Mouse (Mus musculus): Measurements from ENCODE around the gene Stard3nl.

Stard3nl gene

DNA sequence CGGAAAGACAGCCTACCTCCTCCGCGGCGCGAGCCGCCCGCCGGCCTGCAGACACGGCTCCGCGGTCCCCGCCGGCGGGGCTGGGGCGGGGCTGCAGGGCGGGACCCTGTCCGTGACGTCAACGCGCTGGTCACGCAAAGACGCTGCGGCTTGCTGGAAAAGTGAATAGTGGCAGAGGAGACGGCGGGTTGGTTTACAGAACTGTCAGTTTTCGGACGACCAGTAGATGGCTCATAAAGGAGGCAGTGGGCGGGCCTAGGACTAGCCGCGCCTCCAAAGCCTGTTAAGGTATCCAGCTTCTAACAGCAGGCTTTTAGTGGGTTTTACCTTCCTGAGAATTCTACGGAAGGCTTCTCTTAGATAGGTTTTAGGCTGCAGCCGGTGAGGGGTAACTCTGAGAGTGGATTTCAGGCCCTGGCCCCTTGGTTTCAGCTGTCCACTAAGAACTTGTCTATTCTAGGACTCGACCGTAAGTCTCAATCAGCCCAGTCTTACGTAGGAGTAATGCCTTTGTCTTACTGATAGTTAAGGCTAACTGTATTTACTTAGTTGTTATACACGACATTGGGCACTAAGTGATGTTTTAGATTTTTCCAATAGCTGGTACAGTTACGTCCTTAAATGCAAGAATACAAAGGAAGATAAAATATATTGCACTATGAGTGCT is at the start of gene Stard3nl:
Gene Stard3nl, minus strand, starts transcription at position 108 of the 667 bp plus-strand sequence.
- peak; percentile 98 for DNase-seq

DNA sequence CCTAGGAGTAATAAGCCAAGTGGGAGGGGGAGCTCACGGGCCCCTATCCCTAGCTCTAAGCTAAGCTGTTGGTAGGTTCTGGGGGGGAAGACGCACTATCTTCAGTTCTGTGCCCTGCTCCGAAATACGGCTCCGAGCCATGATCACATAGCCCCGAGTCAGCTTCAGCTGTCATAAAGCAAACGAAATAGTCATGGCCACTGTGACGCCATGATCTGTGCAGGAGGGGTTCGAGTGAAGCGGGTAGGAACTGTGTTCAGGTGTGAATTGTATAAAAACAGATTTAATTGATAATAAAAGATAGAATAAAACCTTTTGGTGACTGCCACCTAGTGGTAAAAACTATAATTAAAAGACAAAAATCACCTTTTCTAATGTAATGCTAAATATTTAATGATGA is 42.4 kb upstream of the Stard3nl start:
- peak; percentile 46 for DNase-seq

DNA sequence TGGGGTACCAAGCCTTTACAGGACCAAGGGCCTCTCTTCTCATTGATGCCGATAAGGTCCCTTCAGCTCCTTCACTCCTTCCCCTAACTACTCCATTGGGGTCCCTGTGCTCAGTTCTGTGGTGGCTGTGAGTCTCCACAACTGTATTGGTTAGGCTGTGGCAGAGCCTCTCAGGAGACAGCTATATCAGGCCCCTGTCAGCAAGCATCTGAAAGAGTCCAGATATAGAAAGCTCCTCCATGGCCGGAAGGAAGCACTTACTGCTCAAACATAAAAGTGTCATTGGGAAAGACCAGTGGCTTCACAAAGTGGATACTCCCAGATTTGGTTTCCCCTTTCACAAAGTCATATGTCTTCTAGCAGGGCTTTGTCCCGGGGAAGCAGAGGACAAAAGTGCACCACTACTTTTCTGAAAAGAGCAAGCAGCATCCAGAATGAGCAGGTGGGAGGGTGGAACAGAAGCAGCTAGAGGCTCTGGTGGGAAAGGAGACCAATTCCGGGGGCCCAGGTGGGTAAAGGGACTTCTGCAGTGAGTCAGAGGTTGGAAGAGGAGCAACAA is 34.3 kb upstream of the Stard3nl start:
- no peak for DNase-seq

DNA sequence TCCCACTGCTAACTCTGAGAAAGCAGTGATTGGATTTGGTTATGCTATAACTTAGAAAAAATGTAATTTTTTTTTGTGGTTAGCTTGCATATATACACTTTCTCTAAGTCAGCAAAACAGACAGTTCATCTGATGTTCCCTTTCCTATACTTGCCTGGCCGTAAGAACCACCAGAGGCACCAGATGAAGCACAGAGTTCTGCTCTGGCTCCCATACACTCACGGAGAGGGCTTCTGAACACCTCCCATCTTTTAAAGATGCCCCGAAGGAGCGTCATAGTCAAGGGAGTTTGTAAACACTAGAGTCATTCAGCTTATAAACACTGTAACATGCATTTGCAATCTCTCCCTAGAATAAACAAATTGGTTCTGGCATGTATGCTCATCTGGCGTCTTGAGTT is 32.5 kb upstream of the Stard3nl start:
- DNase-seq, result no peak

DNA sequence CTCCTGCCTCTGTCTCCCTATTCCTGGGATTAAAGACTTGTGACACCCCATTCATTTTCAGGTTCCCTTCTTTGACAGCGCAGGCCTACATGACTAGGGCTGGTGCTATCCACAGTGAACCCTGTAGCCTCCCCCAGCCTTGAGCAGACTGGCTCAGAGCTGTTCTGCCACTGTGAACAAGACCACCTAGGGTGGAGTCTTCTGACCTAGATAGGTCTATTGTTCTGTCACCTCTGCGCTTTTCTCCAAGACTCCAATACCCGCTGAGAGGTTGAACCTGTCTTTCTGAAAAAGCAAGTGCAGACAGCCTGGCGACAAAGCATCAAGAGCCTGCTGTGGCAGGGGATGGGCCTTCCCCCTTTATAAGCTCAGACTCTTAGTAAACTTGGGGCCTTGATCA is 29.0 kb upstream of the Stard3nl start:
- no peak for DNase-seq

DNA sequence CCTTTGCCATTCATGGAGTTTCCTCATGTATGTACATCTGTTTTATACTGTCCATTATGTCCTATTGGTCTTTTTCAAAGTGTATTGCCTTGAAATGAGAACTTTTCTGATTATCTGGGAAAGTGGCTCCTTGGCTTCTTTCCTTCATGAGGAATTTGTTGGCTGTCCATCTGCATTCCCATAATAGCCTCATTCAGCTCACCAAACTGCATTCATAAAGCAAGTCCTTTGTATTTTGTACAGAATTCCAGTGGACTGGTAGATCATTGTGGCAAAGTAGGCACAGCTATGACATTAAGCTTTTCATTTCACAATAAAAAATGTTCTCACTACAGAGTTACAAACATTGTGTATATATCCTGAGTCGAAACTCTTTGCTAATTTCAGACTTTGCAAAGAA is 26.9 kb upstream of the Stard3nl start:
- no peak for DNase-seq

DNA sequence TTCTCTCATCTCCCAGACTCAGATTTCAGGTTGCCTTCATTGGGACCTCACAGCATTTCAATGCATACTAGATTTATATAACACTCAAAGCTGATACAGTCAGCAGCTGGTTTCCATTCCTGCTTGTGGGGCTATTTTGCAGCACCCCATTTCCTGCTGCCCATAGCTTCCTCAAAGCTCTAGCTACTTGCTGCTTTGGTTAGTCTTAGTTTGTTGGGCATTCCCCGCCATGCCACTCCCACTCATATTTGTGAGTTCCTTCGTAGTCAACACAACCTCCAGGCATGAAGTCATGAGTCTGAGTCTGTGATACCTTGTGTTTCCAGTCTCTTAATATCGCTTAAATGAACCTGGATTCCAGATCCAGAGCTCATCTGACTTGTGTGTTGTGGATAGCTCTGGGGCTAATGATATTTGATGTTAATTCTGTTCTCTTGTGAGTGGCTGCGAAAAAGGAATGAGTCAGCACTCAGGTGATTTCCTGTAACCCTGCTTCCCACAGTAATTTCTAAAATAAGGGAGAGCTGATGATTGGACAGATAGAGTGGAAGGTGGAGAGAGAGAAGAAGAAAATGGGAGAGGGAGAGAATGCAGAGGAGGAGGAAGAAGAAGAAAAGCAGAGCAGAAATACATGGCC is 22.4 kb upstream of the Stard3nl start:
- DNase-seq, result no peak

DNA sequence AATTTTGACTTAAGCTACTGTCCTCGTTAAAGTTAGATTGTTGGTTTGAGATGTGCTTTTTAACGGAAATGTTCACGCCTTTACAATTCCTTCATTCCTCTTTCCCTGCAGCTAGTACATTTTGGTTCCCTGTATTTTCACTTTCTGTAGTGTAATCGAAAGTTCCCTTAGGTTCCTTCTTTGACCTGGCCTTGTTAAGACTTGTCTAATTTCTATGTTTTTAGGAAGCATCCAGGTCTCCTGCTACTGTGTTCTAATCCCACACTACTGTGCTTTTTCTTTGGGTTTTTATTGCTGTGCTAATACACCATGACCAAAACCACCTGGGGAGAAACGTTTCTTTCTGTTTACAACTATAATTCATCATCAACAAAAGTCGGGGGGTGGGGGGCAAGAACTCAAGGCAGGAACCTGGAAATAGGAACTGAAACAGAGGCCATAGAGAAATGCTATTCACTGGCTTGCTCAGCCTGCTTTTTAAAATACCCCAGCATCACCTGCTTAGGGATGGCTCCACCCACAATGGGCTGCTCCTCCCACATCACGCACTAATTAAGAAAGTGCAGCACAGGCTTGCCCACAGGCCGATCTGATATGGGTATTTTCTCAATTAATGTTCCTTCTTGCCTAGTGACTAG is 20.4 kb upstream of the Stard3nl start:
- no peak for DNase-seq

DNA sequence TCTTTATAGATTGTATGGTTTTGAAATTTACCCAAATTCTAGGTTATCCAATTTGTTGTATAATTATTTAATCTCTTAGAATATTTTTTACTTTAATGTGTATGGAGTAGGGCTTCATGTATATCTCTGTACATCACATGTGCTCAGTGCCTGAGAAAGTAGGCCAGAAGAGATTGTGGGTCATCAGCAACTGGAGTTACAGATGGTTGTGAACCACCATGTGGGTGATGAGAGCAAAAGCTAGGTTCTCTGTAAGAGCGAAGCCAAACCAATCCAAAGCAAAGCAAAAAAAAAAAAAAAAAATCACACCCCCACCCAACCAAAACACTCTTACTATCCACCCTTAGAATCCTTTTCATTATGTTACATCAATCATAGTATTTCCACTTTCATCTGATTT is 19.7 kb upstream of the Stard3nl start:
- DNase-seq, result no peak

DNA sequence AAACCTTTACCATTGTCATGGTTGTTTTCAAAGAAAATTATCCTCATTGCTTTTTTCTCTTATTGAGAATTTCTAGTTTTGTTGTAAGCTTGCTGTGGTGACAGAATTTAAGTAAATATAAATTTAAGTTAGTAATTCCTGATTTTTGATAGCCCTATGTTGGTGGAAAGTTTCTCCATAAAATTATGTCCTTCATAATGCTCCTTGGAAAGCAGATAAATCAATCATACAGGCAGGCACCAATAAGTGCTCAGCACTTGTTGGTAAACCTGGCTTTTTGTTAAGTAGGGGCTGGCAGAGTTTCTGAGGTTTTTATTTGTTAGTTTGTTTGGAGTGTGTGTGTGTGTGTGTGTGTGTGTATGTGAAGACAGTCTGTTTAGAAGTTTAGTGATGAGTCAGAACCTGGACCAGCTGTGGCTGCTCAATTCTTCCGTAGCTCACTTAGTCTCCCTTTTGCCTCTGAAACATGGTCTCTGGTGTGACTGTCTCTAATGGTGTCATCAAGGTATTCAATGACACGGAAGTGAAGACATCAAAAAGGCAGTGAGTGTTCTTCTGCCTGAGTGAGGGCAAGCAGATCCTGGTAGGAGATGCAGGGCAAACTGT is 16.8 kb upstream of the Stard3nl start:
- DNase-seq, result no peak

DNA sequence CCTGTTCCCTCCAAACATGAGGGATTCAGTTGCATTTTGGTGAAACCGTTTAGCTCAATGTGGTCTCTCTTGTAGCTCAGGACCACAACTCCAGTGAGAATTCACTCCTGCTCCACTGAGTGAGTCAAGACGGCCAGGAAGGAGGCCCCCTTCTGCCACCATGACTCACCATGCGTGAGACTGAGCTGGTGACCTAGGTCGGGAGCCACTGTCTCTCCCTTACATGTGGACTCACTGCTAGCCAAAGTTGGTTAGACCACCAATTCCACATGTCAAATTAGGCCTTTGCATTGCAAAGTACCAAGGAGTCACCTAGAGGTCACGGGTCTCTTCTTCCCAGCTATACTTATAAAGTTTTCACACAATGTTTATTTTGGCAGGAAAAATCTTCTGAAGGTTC is 16.3 kb upstream of the Stard3nl start:
- no peak for DNase-seq

DNA sequence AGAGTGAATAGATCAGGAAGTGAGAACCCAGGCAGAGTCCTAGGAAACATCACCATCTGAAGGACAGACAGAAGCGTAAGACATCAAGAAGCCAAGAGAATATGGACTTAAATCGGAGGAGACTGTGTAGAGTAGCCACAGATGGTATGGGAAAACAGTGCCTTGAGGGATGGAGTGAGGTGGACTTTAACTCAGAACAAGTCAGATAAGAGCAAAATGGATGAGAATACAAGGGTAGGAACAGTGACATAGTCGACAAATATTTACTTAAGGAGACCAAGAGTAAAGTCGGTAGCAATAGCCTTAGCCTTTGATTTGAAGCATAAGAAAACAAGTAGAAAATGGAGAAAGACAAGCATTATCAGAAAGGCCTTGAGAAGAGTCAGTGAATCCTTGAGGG is 15.1 kb upstream of the Stard3nl start:
- no peak for DNase-seq

DNA sequence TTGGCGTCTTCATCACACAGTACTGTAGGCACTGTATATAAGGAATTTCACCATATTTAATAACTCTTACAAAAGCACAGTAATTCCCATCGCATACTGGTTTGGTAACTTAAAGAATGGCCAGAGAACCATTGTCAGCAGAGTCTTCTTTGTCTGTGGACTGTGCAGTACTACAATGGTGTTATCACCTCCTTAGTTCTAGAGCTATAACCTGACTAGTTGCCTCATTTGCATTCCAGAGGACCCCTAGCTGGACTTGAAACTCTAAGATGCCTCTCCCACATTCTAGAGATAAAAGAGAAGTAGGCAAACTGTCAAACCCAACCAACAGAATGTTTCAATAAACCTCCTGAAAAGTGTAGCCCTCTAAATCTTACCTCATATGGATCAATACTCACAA is 12.4 kb upstream of the Stard3nl start:
- DNase-seq, result no peak

DNA sequence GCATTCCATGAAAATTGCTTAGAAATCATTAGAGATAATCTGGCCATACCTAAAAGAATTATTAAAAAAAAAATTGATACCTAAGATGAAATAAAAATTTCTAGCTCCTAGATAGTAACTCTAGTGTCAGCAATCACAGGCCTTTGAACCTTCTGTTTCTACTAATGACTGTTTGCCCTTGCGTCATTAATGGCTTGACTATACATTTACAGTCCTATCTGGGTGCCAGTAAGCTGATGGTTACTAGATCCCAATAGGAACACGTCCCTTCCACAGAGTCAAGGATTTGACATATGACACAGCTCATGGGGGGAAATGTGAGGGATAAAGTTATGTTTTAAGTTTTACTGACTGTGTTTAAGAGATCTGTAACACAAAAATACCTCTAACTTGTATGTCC is 9.0 kb upstream of the Stard3nl start:
- no peak for DNase-seq

DNA sequence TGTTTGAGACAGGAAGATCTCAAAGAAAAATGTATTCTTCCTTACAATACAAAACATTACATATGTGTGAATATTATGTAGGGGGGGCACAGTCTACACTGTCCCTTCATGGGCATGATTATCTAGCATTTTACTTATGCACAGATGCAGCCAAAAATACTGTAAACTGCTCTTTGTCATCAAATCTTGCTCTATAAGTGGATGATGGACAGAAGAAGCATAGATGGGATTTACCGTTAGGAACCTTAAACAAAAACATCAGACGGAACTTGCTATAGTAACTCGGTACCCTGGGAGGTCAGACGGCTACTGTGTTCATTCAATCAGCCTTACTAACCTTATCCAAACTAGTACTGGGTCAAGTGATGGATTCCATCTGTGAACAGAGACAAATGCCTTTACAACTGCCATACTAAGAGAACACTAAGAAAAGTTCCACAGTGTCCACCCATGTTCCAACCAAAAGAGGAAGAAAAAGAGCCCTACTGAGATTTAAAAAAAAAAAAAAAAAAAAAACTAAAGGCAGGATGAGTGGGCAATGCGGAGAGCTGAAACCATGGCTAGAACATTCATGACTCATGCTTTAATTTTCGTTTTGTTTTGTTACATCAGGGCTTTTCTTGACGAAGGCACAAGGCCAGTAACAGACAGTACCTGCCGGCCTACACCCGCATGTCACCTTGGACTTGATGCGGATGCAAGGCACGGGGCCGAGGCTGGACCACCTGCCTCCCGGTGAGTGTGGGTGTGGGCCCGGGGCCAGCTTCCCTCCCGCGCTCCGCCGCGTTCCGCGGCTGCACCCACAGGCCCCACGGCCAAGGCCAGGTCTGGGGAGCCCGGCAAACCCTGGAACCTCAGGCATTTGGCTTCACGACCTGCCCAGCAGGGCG is 552 bp downstream of the Stard3nl start:
- no peak for DNase-seq

DNA sequence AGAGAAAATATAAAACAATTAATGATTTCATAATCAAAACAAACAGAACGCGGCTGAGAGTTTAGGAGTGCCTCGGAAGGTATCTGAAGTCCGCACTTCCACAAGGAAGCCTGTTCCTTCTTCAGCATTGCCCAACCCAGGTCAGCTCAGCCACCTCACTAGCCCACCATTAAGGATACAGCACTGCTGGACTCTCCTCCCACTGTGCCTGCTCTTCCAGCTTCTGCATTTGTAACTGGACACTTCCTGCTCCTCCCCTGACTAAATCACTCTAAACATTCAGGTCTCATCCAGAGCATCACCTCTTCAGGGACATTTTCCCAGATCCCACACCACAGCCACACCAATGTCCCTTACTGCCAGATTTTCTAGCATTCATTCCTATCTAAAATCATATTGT is 1.4 kb downstream of the Stard3nl start:
- no peak for DNase-seq

DNA sequence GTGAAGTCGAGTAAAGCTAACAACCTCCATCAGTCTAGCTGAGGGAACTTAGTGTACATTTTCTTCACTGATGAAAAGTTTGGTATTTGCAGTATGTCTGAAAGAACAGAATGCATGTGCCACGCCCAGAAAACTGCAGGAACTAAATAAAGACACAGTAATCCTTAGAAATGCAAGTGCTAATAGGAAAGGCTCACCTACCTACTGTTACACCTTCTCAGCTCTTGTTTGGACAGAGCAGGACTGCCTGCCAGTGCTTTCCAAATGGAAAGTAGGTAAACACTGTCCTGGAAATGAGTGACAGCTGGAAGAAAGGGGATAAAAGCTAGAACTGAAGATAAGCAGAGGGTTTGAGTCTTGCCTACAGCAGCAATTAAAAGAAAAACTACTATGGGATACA is 1.9 kb downstream of the Stard3nl start:
- no peak for DNase-seq

DNA sequence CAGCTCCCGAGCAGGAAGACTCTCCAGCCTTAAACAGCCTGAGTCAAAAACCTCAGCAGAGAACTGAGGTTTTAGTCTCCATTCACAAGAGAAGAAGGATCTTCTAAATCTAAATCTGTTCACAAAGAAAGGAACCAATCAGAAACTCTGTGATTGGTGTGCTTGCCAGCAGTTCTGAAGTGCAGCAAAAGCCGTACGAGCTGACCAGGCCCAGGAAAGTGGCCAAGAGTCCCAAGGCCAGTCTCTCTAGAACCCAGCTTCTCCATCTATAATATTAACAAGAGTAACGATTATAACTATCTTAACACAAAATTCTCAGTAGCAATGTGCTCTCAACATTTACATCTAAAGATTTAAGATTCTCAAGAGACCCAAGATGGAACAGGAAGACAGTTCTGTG is 4.0 kb downstream of the Stard3nl start:
- no peak for DNase-seq

DNA sequence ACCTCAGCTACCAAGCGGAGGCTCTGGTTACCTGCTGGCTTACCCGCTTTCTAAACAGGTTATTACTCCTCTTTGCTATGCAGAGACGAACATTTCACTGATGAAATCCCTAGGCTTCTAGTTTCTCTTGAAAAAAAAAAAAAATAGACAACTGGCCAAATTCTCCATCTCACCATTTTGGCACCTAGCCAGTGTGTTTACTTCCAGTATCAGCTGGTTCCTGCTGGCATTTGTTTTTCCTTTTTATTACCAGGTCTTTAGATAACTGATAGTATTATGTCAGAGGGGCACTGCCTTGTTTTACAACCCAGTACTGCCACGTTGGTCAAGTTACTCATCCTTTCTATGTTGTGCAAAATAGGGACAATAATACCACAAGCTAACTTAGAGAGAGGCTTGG is 5.3 kb downstream of the Stard3nl start:
- no peak for DNase-seq

DNA sequence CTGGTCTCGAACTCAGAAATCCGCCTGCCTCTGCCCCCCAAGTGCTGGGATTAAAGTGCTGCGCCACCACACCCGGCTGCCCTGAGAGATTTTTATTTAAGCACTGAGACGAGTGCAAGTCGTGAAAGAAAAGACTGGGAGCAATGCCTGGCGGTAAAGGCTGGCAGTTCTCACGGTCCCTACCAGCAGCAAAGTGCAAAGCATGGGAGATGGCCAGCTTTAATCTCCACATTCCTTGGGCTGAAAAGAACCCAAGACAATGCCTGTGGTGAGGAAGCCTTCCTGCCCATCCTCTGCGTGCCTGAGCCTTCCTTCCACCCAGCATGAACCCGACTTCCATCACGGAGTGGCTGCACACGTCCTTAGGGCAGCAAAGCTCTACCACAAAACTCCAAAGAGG is 5.7 kb downstream of the Stard3nl start:
- no peak for DNase-seq

DNA sequence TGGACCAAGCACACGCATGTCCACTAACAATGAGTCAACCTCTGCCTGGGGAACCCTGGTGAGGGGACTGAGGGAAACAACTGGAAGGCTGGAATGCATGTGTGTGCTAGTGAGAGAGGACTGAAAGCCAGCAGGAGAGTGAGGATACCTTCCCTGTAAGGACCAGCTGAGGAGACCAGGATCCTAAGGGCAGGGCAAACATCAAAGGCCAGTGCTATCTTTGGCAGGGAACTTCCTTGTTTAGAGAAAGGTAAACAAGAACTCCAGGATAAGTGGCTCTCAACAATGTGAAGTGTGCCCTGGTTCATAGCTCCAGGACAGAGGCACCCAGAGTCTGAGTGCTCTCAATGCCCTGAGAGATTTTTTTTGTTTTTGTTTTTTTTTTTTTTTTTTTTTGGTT is 6.2 kb downstream of the Stard3nl start:
- no peak for DNase-seq

DNA sequence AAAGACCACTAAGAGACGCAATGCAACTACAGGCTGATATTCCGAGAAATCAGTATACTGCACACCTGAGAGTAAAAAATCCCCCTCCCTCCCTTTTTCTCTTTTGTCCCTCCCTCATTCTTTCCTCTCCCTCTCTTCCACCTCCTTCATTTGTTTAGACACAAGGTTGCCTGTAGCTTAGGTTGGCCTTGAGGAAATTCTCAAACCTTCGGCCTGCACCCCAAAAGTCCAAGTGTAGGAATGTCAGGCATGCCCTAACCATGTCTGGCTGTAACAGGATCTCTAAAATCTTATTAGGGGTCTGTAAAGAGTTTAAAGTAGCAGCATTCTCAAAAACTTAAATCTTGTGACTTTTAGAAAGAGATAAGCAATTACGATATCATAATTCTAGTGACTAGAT is 10.4 kb downstream of the Stard3nl start:
- no peak for DNase-seq

Data from cerebellum, adult 8-10 months (tissue).